Mouse (Mus musculus) kidney, adult 18-20 months (tissue): ENCODE measurements at regions not wholly inside any gene's neighbourhood (a gene's known extent, or its start where the extent isn't known, plus 50 kb on each side); places are given as distances from the start of the nearest gene placed in this dataset.

Source experiments
- DNase-seq: peaks from one replicate; pipeline ENCODE4 v3.0.0; 2021

- DNase-seq: no peak
Observed at GRCm38 (mm10) chr17:15977374-15978031, 146.7 kb upstream of the Rgmb start.

GRCm38 (mm10) chr17:15971351-15971685 is 140.5 kb upstream of the Rgmb start:
- no peak for DNase-seq

- DNase-seq: no peak
Observed at GRCm38 (mm10) chr17:15970481-15971350, 139.9 kb upstream of the Rgmb start.

GRCm38 (mm10) chr17:15968331-15968730 is 137.5 kb upstream of the Rgmb start:
- DNase-seq: no peak

- DNase-seq: no peak
Observed at GRCm38 (mm10) chr17:15955656-15956055, 124.8 kb upstream of the Rgmb start.

GRCm38 (mm10) chr17:15951641-15952040 is 120.8 kb upstream of the Rgmb start:
- DNase-seq: no peak

- no peak for DNase-seq
Observed at GRCm38 (mm10) chr17:15949753-15950152, 118.9 kb upstream of the Rgmb start.

- DNase-seq: no peak
Observed at GRCm38 (mm10) chr17:15942378-15942777, 111.5 kb upstream of the Rgmb start.

- DNase-seq: no peak
Observed at GRCm38 (mm10) chr17:15918609-15919008, 87.8 kb upstream of the Rgmb start.

- DNase-seq: no peak
Observed at GRCm38 (mm10) chr17:15898689-15899419, 68.0 kb upstream of the Rgmb start.

- DNase-seq: peak; percentile 10
Observed at GRCm38 (mm10) chr17:15895968-15896367, 65.1 kb upstream of the Rgmb start.

GRCm38 (mm10) chr17:15891896-15892675 is 61.2 kb upstream of the Rgmb start:
- no peak for DNase-seq

- no peak for DNase-seq
Observed at GRCm38 (mm10) chr17:15890595-15891140, 59.8 kb upstream of the Rgmb start.

- DNase-seq: no peak
Observed at GRCm38 (mm10) chr17:15882803-15883202, 52.0 kb upstream of the Rgmb start.

- DNase-seq: no peak
Observed at GRCm38 (mm10) chr17:15882245-15882644, 51.4 kb upstream of the Rgmb start.
